Mouse (Mus musculus) layer of hippocampus, adult 9-11 months (tissue): ENCODE results near the gene Hs3st3b1.

Source experiments
- DNase-seq: peaks from one replicate; pipeline ENCODE4 v3.0.0; 2022

Gene Hs3st3b1

DNA sequence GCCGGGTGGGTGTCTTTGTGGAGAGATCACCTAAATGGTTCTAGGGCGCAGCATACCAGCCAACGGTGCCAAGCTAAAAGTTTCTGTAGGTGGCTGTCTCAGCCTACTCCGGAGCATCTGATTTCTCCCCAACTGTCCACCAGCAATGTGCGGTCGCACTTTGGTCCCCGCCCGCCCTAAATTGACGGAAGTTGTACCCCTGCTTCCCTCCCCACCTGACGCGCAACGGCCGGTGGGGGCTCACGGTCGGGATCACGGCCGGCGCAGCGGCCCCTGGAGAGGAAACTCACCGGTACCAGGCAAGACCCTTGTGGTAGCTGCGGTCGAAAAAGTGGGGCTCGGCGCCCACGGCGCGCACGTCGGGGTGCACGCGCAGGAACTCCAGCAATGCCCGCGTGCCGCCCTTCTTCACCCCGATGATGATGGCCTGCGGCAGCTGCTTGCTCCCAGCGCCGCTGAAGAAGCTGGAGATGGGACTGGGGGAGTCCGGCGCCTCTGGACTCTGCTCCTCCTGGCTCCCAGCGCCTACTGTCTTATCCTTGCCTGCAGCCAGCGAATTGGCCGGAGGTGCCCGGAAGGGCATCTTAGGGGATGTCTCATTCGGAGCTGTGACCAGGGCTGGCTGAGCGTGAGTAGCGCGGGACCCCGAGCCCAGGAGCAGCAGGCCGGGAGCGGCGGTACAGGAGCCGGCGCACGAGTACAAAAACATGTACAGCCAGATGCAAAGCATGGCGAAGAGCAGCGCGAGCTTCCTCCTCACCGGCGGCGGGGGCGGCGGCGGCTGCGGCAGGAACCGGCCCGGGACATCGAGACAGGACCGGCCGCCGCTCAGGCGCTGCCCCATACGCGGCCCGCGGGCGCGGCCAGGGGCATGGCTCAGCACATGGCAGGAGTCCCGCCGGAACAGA lies 792 bp downstream of the Hs3st3b1 start:
- DNase-seq = no peak

DNA sequence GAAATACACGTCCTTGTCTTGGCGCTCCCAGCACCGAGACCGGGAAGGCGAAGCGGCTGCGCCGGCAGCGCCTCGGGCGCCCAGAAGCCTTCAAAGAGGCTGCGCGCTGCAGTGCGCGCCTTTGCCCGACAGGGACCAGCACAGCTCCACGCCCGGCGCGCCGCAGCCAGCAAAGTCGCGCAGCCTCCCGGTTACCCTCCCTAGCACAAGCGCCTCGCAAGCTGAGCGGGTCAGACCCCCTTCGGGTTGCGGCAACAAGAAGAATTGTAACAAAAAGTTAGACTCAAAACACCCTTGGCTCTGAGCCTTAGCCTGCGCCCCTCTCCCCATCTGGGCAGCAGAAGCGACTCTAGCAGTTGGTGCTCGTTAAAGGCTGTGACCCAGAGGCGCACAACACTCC lies 1.6 kb downstream of the Hs3st3b1 start:
- peak; percentile 44 for DNase-seq

DNA sequence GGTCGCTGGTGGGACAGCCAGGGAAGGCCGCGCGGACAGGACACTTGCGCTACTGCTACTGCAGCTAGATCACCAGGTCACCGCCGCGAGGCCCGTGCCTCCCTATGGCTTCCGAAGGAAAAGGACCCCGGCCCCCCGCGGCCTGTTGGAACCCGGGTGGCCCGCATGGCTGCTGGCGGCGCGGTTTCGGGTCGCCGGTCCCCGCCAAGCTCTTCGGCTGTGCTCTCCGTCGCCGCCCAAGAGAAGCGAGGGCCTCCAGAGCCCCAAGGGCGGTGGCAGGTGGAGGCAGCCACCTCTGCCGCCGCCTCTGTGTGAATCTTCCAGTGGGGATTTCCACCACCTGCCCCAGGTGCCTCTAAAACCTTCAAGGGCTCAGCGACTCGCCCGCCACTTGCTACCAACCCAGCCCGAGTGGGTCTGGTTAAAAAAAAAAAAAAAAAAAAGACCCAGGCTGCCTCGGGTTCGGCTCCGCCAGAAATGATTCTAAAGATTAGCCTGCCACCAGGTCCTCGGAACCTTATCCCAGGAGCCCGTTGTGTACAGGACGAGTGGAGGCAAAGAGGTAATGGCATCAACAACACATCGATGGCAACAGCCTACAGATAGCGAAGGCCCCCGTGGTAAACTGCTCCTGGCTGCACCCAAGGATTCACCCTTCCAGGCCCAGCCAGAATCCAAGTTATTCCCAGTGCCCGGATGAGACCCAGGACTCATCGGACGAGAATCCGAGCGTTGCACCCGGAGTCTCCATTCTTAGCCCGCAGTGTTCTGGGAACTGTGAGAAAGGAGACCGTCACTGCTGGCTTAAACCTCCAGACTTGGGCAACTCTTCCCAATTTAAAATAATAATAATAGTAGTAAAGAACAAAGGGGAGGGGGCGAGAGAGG lies 2.6 kb downstream of the Hs3st3b1 start:
- no peak for DNase-seq

DNA sequence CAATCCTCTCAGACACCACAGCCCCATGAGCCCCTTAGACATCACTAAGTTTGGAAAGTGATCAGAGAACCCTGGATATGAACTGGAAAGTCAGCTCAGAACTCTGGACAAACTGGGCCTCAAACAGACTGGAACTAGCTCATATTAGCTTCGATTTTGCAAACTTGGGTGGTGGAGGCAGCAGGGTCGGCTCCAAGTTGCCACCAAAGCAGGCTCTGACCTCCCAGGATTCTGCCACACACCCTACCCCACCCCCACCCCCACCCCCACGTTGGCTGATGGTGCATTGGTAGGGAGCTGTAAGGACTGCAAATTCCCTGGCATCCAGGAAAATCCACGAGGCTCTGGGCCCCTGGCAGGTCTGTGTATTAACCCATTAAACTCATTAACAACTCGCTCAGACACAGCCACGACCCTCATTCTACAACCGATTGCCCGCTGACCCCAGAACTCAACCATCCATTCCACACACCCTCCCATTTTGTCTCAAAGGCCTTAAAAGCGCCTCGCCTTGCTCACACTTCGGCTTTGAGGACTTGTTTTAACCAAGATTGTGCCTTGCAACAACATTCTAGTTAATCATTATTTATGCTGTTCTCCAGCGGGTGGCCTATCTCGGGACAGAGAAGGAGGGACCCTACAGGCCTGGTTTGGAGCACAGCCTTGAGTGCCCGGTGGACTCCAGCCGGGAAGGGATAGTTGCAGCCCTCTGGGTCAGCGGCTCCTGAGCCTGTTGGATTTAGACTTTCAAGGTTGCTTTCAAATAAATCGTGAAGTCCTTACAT lies 3.6 kb downstream of the Hs3st3b1 start:
- DNase-seq = no peak

DNA sequence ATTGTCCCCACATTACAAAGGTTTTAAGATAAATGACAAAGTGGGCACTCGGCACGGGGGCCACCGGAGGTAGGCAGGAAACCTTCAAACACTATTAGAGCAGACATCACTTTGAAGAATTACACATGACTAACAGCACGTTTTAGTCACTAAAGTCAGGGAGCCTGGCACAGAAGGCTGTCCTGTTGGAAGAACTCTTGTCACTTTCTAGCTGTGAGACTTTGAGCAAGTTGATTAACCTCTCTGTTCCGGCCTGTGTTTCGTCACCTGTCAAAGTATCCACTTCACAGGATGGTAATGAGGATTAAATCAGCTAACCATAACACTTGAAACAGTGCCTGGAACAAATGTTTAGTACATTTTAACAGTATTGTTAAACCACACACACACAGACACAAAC lies 4.5 kb downstream of the Hs3st3b1 start:
- no peak for DNase-seq

DNA sequence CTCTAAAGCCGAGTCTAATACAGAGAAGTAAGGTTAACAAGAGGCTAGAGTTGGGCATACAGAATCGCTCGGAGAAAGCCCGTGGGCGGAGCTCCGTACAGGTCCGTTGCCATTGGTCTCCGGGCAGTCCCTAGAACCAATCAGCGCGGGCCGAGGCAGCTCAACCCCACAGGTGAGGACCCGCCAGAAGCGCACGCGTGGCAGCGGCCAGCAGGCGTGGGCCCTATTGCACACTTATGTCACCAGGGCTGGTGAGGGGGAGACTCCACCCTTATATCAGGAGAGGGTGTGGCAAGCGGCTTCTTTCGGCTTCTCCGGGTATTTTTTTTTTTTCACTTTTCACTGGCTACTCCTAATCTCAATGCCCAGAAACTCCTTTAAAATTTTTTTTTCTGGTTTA lies 7.7 kb downstream of the Hs3st3b1 start:
- DNase-seq = peak; percentile 62

DNA sequence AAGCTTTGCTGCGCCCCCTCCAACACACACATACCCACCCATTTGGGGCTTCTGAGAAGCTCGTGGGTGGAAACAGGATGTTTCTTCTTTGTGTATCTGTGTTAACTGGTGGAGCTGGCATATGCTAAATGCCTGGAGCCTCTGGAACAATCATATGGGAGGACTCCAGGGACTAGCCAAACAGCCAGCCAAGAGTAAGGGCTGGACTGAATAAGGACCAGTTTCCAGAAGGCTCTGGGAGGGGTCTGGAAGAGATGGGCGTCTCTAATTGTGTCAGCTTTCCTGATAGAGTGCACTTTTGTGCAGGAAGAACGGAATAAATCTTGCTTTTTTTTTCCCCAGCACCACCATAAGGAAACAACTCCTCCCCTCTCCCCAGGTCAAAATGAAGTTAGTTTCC lies 8.2 kb downstream of the Hs3st3b1 start:
- no peak for DNase-seq

DNA sequence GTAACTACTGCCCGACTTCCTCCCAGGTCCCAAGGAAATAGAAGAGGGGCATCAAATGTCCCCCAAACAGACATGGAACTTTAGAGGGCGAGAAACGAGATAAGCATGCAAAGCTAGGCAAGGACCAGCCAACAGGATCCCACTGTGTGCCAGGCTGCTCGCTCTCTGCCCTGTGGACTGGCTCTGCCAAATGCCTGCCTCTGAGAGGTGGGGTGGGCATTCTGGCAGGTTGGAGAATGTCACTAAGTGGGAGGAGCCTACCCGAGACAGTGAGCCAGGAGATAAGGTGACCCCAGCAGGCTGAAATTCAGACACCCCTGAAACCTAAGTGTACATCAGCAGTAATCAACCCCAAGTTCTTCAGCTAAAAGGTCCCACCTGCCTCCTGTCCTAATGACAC lies 11.1 kb downstream of the Hs3st3b1 start:
- DNase-seq = no peak

DNA sequence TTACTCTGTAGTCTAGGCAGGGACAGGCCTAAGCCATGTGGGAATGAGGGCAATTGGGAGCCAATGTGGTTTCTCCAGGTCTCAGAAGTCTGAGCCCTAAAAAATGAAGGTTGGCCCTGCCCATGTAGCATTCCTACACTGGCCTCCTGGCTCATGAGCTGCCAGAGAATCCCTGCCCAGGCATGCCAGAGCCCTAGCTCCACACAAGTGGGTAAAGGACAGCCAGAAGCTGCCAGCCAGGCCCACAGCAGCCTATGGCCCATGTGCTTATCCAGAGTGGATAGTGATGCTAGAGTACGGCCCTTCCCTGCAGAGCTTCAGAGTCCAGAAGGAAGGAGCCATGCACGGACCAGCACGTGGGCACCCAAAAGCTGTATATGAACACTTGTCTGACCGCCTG lies 12.1 kb downstream of the Hs3st3b1 start:
- DNase-seq = no peak

DNA sequence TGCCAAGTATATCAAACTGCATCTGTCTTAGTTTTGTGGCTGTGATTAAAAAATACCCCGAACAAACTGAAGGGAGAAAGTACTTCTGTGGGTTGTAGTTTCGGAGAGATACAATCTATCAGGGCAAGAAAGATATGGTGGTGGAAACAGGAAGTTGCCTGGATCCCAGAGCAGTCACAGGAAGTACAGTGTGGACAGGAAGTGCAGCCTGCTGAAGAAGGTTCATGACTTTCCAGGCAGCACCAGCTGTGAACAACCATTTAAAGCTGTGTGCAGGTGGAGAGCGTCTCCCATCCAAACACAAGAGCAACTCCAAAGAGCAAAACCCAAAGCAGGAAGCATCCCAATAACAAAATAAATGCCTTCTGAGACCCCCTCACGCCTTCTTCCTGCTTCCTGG lies 13.6 kb downstream of the Hs3st3b1 start:
- no peak for DNase-seq

DNA sequence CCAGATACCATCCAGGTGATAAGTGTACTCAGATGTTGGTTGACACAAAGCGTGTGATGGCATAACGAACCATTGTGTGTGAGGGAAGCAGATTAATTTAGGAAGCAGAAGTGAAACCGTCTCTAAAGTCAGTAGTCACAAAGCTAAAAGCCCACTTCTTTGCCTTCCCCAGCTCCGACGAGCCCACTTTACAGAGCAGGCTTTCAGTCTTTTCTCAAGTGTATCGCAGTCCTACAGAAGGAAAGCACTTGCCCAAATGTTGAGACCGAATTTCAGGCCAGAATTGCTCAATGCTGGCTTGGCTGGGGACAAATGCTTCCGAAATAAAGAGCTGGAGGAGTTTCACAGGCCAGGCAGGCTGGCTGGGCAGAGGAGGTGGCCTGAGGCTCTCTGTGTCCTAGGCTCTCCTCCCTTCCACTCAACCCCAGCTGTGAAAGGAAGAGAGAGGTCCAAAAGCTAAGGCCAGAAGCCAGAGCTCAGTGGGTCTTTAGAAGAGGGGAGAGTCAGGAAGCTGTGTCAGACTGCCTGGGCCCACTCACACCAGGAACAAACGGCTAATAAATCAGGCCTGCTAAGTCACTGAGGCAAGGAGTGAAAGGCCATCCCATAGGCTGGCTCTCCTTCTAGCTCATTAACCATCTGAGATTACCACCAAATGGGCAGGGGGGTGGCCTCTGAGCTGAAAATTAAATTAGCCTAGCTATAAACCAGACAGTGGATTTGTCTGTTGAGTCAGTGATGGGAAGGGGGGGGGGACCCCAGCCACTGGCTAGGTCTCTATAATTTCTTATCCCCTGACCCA lies 15.3 kb downstream of the Hs3st3b1 start:
- no peak for DNase-seq

DNA sequence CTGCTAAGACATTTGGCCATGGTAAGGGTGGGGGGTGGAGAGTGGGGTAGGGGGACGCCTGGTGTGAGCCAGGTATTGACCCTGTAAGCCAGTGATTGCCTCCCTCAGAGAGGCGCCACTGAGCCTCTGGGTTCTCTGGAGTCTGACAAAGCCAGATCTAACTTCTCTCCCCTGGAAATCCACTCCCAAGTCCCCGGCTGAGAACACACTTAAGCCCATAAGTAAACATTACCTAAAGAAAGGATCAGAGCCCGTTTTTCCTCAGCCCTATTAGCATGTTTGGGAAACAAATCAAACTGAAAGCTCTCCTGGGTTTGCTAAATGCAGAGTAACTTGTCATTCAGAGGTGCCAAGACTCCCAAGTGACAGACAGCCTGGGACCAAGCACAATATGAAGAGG lies 17.3 kb downstream of the Hs3st3b1 start:
- no peak for DNase-seq

DNA sequence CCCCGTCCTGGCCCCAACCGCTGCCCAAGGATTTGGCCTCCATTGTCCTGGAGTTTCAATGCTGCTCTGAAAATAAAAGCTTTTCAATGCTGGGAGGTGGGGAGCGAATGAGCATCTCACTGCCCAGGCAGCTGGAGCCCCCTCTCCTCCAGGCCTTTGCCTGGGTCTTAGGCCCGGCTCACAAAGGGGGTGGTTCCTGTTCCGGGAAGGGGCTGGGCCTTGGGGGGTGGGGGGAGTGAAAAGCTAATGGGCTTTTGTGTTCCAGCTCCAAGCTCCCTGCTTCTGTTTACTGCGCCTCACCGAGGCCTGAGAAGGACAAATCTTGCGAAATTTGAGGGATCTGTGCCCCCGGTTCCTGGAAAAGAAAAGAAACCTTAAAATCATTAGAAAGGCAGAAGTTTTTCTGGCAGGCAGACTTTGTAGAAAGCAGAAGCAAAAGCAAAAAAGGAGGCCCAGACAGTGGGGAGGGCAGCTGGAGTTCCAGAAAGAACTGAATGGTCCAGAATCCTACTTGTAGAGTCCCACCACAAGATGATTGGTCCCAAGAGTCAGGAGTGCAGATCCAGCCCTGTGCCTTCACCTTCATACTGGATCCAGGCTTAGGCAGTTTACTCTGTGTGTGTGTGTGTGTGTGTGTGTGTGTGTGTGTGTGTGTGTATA lies 23.5 kb downstream of the Hs3st3b1 start:
- DNase-seq = no peak

DNA sequence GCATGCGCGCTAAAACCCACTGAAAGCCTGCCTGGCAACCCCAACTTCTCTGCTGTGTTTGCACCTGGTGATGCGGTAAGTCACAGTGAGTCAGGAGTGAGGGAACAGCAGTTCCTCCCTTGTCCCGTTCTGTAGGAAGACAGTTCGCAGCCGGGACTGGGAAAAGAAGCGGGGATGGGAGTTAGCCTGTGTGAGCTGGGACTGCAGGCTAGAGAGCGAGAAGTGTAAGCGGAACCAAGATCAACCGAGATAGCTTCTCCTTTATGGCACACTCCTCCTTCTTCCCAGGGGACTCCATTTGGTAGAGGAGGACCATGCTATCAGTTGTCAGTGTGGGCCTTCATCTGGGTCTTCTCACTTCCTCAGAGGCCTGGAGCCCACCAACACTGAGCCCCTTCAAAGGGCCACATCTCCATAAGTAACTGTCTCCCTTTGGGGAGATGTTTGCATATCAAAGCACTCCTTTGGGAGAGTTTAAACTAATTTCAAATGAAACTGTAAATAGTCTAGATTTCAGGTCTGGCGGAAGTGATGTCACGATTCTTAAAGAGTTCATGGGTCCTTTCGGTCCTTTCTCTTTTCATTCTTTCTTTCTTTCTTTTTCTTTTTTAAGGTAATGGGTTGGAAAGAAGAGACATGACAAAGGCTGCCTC lies 24.1 kb downstream of the Hs3st3b1 start:
- DNase-seq = no peak

DNA sequence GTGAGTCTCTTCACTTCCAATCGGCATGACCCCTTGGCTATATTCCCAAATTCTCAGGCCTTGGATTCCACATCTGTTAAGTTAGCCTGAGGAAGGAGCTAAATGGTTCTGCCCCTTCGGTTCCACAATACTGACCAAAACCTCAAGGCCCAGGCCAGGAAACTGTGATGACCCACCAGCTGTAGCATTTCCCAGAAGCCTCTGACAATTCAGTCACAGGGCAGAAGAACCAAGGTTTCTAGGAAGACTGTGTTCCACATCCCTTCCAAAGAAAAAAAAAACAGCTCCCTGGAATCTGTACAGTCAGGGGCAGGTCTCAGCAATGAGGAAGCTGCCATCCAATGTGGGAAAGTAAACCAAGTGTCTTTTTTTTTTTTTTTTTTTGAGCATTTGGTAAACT lies 25.1 kb downstream of the Hs3st3b1 start:
- no peak for DNase-seq

DNA sequence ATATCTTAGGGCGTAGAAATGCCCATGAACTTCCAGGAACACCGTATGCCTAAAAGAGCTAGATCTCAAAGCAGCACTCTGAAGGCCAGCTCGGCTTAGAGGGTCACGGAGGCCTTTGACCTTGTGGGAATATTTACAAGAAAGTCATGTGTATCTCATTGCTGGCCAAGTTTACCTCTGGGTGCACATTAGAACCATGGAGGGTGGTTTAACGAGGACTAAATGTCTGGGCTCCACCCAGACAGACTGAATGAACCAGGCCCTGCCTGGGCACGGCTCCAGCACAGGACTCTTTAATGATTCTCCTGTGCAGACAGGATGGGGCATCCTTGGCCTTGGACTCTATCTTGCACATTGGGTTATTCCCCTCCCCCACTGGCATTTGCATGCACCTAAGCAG lies 27.9 kb downstream of the Hs3st3b1 start:
- DNase-seq = no peak

DNA sequence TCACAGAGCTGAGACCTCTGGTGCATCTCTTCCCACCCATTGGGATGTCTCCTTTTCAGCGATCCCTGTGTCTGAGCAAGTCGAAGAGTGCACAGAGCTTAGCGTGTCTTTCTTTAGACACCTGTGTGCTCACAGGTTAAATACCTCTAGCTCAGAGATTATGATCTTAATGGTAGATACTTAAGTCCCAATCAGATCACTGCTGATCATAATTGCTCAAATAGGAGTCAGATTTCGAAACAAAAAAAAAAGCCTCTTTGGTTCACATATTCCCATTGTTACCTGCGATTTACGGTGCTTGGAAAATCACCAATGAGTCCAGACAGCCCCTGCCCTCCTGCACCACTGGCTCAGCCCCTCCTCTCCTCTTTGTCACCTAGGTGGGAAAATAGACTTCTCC lies 28.5 kb downstream of the Hs3st3b1 start:
- DNase-seq = no peak

DNA sequence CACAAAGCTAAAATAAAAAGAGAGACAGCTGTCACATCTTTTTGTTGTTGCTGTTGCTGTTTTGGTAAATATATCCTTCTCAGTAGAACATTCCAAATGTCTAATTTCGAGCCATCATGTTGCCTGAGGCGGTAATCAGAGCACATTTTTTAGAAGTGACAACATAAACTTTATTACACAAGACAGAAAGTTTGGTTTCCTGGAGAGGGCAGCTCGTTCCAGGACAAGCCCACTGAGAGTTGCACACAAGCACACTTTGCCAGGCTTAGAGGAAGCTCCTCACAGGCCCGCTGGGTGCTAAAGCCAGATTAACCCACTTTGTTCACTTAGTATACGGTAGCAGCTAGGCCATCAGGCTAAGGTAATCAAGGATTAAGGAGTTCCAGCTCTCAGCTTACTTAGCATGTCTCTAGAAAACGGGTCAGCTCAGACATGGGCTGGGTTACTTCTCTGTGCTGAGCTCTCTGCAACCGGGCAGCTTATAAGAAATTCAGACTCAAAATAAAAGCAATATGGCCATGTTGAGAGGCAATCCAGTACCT lies 30.5 kb downstream of the Hs3st3b1 start:
- no peak for DNase-seq

DNA sequence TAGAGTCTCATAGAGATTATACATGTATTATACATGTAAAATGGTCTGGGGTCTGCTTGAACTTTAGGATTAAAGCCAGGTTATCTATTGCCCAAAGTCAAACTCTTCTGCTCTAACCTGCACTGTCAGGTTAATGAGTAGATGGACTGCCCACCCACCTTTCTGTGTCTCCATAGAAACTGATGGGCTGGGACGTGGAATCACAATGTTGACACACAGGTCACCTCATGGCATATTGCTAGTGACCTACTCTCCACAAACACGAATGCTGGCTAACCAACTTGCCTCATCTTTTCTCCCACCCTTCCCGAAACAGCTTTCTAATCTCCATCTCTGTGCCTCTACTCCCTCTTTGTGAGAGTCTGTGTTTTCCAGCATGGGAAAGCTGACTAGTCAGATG lies 38.7 kb downstream of the Hs3st3b1 start:
- no peak for DNase-seq

DNA sequence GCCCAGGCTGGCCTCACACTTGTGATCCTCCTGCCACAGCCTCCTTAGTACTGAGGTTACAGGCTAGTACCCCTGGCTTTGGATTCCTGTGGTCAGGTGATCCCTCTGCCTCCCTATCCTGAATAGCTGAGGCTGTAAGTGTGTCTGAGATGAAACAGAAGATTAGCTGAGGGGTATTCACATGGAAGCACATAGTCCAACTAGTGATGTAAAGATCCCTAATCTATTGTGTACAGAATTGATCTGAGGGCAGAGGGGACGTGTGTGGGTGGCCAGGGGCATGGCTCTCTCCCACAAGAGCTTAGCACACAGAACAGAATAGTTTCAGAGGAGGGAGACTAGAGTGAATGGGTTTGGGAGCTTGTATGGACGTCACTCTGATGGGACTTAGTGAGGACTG lies 41.8 kb downstream of the Hs3st3b1 start:
- no peak for DNase-seq

DNA sequence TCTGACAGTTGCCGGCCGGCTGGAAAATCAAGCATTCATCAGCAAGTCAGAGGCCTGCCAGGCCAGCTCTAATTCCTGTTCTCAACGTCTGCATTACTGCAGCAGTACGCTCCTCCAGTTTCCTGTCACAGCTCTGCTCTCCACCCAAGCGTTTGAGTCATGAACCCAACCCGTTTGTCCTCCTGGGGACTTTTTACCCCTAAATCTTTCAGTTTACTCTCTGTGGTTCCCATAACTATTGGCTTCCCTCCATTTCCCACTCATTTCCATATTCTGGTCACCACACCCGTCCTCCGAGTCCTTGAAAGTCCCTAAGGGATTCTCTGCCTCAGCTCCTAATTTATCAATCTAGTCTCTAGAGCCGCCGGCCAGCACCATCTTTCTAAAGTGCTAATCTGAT lies 42.8 kb downstream of the Hs3st3b1 start:
- DNase-seq = no peak
